Mouse (Mus musculus) intestine, embryonic 16.5 days (tissue): ENCODE results near the gene Hdac7. TPM values are rescaled to one million over a fixed set of nuclear protein-coding genes. Genes with fewer than 3 reads are reported as not detected.

Experiments used
- ATAC-seq: fragments of 200-750 bp; cut with Nextera tagmentation; 2 replicates; pipeline ENCODE4 v1.8.0; 2017; ENCODE audit warnings: moderate TSS enrichment, moderate library complexity
- H3K27ac ChIP-seq: fragments of 300-500 bp; sonication (generic); 2 replicates; pipeline ENCODE4 v1.5.1; 2014; ENCODE audit warnings: mild to moderate bottlenecking, low read length
- H3K27me3 ChIP-seq: fragments of 300-500 bp; sonication (generic); replicated peaks from 2 replicates; pipeline ENCODE4 v1.6.1; 2014; ENCODE audit warnings: low read length, control low read depth, mixed read lengths; ENCODE audit not compliant: control insufficient read depth, insufficient read depth
- H3K36me3 ChIP-seq: fragments of 300-500 bp; sonication (generic); 2 replicates; pipeline ENCODE4 v1.6.1; 2014; ENCODE audit warnings: low read length, control low read depth; ENCODE audit not compliant: control insufficient read depth, insufficient read depth
- H3K4me1 ChIP-seq: fragments of 300-500 bp; sonication (generic); 2 replicates; pipeline ENCODE4 v1.6.1; 2014; ENCODE audit warnings: low read length, control low read depth, mixed read lengths; ENCODE audit not compliant: control insufficient read depth, insufficient read depth
- H3K4me2 ChIP-seq: fragments of 300-500 bp; sonication (generic); 2 replicates; pipeline ENCODE4 v1.6.1; 2014; ENCODE audit warnings: low read depth, low read length, control low read depth
- H3K4me3 ChIP-seq: fragments of 300-500 bp; sonication (generic); 2 replicates; pipeline ENCODE4 v1.5.1; 2014; ENCODE audit warnings: mild to moderate bottlenecking, low read length
- H3K9ac ChIP-seq: fragments of 300-500 bp; sonication (generic); 2 replicates; pipeline ENCODE4 v1.6.1; 2014; ENCODE audit warnings: low read depth, low read length
- H3K9me3 ChIP-seq: fragments of 300-500 bp; sonication (generic); 2 replicates; pipeline ENCODE4 v1.6.1; 2016; ENCODE audit warnings: low read length, control low read depth; ENCODE audit not compliant: control insufficient read depth
- WGBS: fragments of 180-500 bp; shearing (Covaris S2); extraction: QIAGEN DNeasy Blood & Tissue Kit; methylation state at CpG from one replicate; pipeline ENCODE4 v1.1.7; 2014; 5-methylcytosine and 5-hydroxymethylcytosine counted together
- polyA plus RNA-seq: library from polyadenylated mRNA; unstranded; fragments of >200 nt; fragmentation: Nextera tagmentation; extraction: Ambion mirVana; gene quantifications from 2 replicates; pipeline ENCODE4 v1.2.1, GENCODE M21; 2015

The Hdac7 gene
- polyA plus RNA-seq, 1 experiment from 2014 or later: 15.8 TPM

DNA sequence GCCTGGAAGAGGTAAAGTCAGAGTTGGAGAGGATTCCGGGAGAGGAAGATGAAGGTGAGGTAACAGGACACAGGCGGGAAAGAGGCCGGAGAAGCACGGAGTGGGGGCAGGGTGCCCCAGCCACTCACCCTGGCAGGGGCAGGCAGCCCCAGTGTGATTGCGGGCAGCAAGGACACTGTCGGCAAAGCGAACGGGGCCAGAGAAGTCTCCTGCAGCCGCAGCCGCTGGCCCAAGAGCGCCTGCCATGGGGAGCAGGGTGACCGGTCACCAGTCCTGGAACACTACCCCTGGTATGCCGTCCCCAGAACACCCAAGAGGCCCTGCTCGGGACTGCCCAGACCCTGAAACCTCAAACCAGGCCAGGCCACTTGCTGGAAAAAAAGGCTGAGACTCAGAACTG is 35.8 kb downstream of the Hdac7 start:
- no peak for ATAC-seq
- peaks cover 14% of the 10 kb centered on the region for H3K4me1 ChIP-seq
- no peak overlapping the region for H3K4me2 ChIP-seq
- no peak overlapping the region for H3K9ac ChIP-seq
- H3K36me3 ChIP-seq: peaks cover 6% of the 10 kb centered on the region
- H3K27ac ChIP-seq: no peak overlapping the region
- no peak overlapping the region for H3K4me3 ChIP-seq
- H3K27me3 ChIP-seq: no peaks in the 10 kb centered on the region
- H3K9me3 ChIP-seq: no peaks in the 10 kb centered on the region
- 88% methylated on average over 14 of the region's 14 CpGs for WGBS

DNA sequence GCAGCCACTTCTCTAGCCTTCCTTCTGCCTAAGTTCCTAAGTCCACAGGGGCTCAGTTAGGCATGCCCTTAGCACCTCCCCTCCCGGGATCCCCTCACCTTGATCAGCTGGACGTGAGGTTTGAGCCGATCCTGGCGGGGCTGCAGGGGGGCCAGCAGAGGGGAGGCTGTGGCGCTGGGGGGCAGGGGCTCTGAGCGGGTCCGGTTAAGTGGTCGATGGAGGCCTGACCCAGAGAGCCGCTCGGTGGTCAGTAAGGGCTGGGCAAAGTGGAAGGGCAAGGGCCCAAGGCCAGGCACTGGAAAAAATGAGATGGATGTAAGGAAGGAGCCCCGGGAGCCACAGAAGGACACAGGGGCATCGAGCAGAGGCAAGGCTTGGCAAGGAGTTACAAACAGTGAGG is 36.4 kb downstream of the Hdac7 start:
- peaks cover 6% of the 10 kb centered on the region for H3K36me3 ChIP-seq
- 76% methylated on average over 12 of the region's 12 CpGs for WGBS

DNA sequence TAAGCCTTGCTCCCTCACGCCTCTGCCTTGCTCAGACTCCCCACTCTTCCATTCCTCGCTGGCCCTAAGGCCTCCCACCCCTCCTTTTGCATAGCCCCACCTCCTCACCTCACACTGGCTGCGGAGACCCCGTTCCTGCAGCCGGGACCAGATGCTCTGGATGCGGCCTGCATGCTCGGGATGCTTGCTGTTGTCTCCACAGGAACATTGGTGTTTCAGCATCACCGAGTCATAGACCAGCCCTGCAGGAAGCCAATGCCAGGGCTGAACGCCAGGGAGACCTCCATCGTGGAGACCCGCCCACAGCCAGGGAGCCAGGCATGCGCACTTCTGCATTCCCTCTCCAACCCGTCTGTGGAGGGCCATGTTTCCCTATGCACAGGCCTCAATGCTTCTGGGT is 41.7 kb downstream of the Hdac7 start:
- no peaks in the 10 kb centered on the region for H3K27me3 ChIP-seq
- no peak overlapping the region for H3K4me3 ChIP-seq
- no peak for ATAC-seq
- no peak overlapping the region for H3K4me2 ChIP-seq
- no peak overlapping the region for H3K9ac ChIP-seq
- H3K9me3 ChIP-seq: no peaks in the 10 kb centered on the region
- WGBS: 32% methylated on average over 13 of the region's 13 CpGs
- H3K36me3 ChIP-seq: peaks cover 14% of the 10 kb centered on the region
- H3K27ac ChIP-seq: no peak overlapping the region
- H3K4me1 ChIP-seq: no peaks in the 10 kb centered on the region

More for the DNA sequence above, 36.4 kb downstream of the Hdac7 start:
- Histone ChIP-seq H3K4me1 (peaks cover 8% of the 10 kb centered on the region), H3K9ac (no peak overlapping the region), H3K4me3 (no peak overlapping the region), H3K27me3 (no peaks in the 10 kb centered on the region), H3K9me3 (no peaks in the 10 kb centered on the region), H3K4me2 (no peak overlapping the region), H3K27ac (no peak overlapping the region)
- no peak for ATAC-seq

DNA sequence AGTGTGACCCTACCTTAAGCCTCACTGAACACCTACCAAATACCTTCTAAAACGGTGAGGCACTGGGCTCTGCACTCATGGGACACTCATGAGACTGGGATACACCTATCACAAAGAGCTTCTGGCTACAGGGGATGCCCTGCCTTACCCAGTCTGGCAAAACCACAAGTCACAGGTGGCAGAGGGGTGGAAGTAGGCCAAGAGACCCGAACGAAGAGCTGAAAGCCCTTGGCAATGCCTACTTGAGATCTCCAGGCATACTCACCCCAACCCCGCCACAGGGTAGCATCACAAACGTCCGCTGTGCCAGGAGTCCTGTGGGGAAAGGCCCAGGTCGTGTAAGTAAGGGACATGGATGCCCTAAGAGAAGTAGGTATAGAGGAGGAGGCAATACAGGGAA is 42.5 kb downstream of the Hdac7 start:
- no peak overlapping the region for H3K9ac ChIP-seq
- no peak overlapping the region for H3K4me2 ChIP-seq
- peaks cover 14% of the 10 kb centered on the region for H3K36me3 ChIP-seq
- no peaks in the 10 kb centered on the region for H3K9me3 ChIP-seq
- ATAC-seq: no peak
- WGBS: 88% methylated on average over 7 of the region's 7 CpGs
- no peak overlapping the region for H3K27ac ChIP-seq
- H3K4me1 ChIP-seq: no peaks in the 10 kb centered on the region
- no peaks in the 10 kb centered on the region for H3K27me3 ChIP-seq
- no peak overlapping the region for H3K4me3 ChIP-seq

DNA sequence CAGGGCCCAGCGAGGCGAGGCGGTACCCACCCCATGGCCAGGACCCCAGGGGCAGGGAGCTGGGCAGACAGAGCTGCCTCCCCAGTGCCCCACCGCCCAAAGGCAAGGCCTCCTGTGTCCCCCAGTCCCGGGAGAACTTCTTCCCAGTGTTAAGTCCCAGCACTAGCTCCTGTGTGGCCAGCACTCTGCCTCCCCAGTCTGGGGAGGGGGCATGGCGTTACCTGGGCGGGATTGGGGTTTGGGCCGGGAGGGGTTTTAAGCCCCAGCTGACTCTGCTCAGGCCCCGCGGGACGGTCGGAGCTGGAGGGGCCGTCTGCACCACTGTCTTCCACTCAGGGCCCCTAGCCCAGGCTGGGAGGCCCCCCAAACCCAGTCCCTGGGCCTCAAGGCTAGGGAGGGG is 43.4 kb downstream of the Hdac7 start:
- H3K4me1 ChIP-seq: no peaks in the 10 kb centered on the region
- 84% methylated on average over 13 of the region's 13 CpGs for WGBS
- no peaks in the 10 kb centered on the region for H3K9me3 ChIP-seq

DNA sequence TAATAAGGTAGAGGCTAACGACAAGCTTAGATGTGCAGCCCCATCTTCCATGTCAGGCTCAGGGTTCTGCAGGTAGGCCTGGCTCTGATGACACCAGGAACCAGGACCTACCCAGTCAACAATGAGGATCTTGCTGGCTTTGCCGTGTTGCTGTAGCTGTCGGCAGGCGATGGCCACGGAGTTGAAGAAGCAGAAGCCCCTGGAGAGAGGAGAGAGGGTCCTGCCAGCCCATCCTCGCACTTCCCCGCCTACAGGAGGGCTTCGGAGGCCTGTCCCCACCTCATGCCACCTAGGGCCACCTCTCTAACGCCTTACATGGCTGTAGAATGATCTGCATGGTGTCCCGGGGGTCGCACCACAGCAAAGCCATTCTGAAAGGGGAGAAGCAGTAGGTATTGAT is 44.9 kb downstream of the Hdac7 start:
- Histone ChIP-seq H3K36me3 (peaks cover 13% of the 10 kb centered on the region), H3K4me3 (no peak overlapping the region), H3K4me2 (no peak overlapping the region), H3K9me3 (no peaks in the 10 kb centered on the region), H3K4me1 (no peaks in the 10 kb centered on the region), H3K27ac (no peak overlapping the region), H3K27me3 (no peaks in the 10 kb centered on the region), H3K9ac (no peak overlapping the region)
- no peak for ATAC-seq
- WGBS: 86% methylated on average over 11 of the region's 11 CpGs

More for the DNA sequence above, 43.4 kb downstream of the Hdac7 start:
- no peak for ATAC-seq
- no peak overlapping the region for H3K4me3 ChIP-seq
- no peak overlapping the region for H3K4me2 ChIP-seq
- H3K27me3 ChIP-seq: no peaks in the 10 kb centered on the region
- no peak overlapping the region for H3K9ac ChIP-seq
- H3K27ac ChIP-seq: no peak overlapping the region
- H3K36me3 ChIP-seq: peaks cover 12% of the 10 kb centered on the region

DNA sequence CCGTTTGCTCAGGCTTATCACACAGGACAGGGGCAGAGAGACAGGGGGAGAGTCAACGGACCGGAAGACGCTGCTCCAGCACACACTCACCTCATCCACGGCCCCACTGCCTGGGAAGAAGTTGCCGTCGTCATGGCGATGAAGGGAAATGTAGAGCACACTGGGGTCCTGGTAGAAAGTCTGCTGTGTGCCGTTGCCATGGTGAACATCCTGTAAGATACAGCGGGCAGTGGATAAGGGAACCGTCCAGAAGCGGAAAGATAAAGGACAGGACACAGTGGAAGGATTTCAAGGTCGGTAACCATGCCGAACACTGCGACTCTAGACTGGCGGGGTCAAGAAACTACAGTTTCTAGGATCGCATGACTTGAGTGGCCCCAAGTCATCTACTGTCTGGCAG is 46.2 kb downstream of the Hdac7 start:
- Histone ChIP-seq H3K27ac (no peak overlapping the region), H3K27me3 (no peaks in the 10 kb centered on the region), H3K4me2 (no peak overlapping the region), H3K36me3 (peaks cover 13% of the 10 kb centered on the region), H3K4me1 (no peaks in the 10 kb centered on the region), H3K9ac (no peak overlapping the region), H3K4me3 (no peak overlapping the region), H3K9me3 (no peaks in the 10 kb centered on the region)
- 64% methylated on average over 17 of the region's 17 CpGs for WGBS
- ATAC-seq: no peak

DNA sequence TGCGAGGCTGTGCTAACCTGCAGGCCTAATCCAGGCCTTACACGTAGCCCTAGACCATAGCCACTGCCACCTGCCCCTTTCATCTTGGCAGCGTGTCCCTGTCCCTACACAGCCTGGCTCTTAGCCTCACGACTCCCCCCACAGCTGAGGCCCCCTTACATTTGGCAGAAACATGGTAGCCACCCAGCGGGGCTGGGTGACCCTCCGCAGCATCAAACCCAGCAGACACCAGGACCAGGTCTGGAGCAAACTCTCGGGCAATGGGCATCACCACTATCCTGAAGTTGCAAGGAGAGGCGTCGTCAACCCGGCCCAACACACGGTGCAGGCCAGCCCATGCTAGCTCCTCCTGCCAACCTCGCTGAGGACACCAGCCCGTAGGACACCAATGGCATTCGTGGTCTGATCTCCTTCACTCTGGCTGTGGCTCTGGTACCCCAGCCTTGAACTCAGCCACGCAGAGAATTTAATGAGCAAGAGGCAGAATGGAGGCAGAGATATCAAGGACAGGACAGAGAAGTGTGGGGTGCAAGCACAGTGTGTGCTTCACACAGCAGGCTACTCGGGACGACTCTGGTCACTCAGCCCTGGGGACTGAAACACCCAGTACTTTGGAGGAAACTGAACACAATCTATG is 47.5 kb downstream of the Hdac7 start:
- Histone ChIP-seq H3K4me2 (no peak overlapping the region), H3K9ac (no peak overlapping the region), H3K9me3 (no peaks in the 10 kb centered on the region), H3K4me1 (no peaks in the 10 kb centered on the region), H3K27me3 (no peaks in the 10 kb centered on the region), H3K4me3 (no peak overlapping the region), H3K27ac (no peak overlapping the region), H3K36me3 (peaks cover 17% of the 10 kb centered on the region)
- 95% methylated on average over 17 of the region's 17 CpGs for WGBS
- no peak for ATAC-seq

DNA sequence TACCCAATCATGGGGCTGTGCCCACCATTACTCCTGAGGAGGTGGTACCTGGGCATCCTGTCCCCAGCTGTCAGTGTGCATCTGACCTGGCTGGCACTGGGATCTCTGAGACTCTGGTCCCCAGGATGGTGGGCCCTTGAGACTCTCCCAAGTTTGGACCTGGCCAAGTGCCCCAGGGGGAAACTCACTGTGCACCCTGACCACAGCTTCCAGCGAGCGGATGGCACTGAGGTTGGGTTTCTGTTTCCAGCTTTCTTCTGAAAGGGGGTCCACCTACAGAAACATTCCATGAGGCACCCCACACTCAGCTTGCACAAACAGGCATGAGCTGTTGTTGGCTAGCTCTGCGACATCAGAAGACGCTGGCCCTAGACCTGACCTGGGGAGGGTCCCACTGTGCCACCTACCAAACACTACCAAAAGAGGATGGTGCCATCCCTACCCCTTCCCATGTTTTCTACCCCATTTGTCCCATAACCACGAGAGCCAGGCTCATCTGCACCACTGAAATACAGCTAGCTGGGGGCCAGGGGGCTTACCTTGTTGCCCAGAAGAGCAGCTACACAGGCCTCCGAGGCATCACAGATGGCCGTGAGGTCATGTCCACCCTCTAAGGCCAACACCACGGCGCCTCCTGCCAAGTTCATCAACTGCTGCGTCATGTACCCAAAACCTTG is 48.6 kb downstream of the Hdac7 start:
- 96% methylated on average over 10 of the region's 10 CpGs for whole genome bisulfite sequencing
- ATAC-seq: no peak
- Histone ChIP-seq H3K4me2 (no peak overlapping the region), H3K27ac (no peak overlapping the region), H3K27me3 (no peaks in the 10 kb centered on the region), H3K4me1 (no peaks in the 10 kb centered on the region), H3K36me3 (peaks cover 18% of the 10 kb centered on the region), H3K9me3 (no peaks in the 10 kb centered on the region), H3K9ac (no peak overlapping the region), H3K4me3 (no peak overlapping the region)

DNA sequence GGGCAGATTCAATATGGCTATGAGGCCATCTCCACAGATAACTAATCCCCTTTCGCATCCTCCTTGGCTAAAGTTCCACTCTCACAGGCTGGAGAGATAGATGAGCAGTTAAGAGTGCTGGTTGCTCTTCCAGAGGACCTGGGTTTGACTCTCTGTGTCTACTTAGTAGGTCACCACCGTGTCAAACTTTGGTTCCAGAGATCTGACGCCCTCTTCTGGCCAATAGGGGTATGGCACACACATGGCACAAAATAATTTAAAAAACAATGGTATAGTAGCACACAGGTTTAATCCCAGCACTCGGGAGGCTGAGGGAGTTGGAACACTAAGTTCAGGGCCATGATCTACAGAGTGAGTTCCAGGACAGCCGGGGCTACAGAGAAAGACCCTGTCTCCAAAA is 50.0 kb downstream of the Hdac7 start:
- Histone ChIP-seq H3K4me3 (no peak overlapping the region), H3K27ac (no peak overlapping the region), H3K9me3 (no peaks in the 10 kb centered on the region), H3K4me2 (no peak overlapping the region), H3K4me1 (no peaks in the 10 kb centered on the region), H3K9ac (no peak overlapping the region), H3K36me3 (peaks cover 16% of the 10 kb centered on the region), H3K27me3 (no peaks in the 10 kb centered on the region)
- WGBS: 73% methylated on average over 5 of the region's 5 CpGs
- ATAC-seq: no peak
